Mouse (Mus musculus) sigmoid colon, adult 10 weeks (tissue): Measurements from ENCODE around the gene Selenot. TPM values are rescaled to one million over a fixed set of nuclear protein-coding genes. Genes with fewer than 3 reads are reported as not detected.

Source experiments
- polyA plus RNA-seq: library from polyadenylated mRNA; stranded (reverse); fragments of 350-450 nt; fragmentation: Illumina TruSeq; extraction: RNeasy Lipid Tissue Mini Kit (QIAGEN cat#74804); gene quantifications from one replicate; pipeline ENCODE4 v1.2.3, GENCODE M21; 2014; ENCODE audit warnings: low read depth, low replicate concordance

The Selenot gene
- polyA plus RNA-seq = 413 TPM

DNA sequence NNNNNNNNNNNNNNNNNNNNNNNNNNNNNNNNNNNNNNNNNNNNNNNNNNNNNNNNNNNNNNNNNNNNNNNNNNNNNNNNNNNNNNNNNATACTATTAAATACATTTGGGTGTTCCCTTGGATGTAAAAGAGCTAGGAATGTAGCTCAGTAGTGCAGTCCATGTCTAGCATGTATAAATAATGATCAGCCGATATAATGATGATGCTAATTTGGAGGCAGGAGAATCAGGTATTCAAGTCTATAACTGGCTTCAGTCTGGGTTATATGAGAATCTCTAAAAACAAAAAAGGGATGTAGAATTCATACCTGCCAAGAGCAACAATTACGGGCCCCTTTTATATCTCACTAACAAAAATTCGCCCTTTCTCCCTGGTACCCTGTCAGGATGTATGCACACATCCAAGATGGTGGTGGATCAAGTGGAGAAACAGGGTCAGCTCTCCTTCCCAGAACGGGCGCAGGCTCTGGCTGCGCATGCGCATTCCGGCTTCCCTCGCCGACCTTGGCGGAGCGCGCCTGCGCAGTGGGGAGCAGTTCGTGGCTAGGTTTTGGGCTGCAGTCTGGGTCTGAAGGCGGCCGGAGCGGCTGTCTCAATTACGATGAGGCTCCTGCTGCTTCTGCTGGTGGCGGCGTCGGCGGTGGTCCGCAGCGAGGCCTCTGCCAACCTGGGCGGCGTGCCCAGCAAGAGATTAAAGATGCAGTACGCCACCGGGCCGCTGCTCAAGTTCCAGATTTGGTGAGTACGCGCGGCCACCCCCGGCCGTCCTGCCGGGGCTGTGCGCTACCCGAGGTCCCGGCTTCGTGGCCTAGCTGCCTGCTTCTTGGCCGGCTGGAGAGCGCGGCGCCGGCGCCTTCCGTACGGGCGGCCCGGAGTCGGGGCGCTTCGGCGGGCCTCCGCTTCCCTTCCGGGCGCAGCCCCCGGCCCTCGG is at the start of gene Selenot:
Gene Selenot, plus strand, starts transcription at position 500 of the 930 bp plus-strand sequence.

DNA sequence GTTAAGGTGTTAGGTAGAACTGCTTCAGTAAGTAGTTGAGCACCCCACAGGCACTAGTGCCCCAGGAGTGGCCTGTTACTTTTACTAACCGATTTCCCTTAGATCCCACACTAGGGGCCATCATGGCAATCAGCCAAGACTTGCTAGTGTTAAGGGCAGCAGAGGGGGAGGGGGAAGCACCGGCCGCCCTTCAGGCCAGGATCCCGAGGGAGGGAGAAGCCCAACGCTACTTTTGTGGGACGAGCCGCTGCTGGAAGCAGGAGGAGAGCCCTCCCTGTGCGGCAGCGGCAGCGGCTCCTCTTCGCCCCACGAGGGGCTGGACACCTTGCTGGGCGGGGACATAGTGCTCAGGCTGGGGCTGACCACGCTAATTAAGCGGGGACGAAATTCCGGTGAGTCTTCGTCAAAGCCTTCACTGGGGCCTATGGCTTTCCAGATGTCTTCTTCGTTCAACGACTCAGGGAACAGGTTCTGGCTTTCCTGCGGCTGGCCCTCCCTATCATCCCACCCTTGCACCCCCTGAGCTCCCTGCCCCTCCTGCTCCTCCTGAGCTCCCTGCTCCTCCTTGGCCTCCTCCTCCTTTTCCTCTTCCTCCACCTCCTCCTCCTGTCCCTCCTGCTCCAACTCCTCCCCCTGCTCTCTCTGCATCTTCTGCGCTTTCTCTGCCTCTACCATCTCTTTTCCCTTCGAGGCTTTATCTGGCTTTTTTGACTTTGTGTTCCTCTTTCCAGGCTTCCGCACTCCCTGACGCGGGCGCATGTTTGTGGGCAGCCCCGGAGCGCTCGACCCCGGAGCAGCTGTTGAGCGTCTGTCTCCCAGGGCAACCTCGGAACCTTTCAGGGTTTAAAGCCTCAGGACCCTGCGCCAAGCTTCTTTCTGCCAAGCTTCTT is 60.2 kb downstream of the Selenot start, which contains the start of gene Erich6:
Gene Erich6, minus strand, starts transcription at position 802 of the 890 bp plus-strand sequence.

Other genes with a start within 250 kb of the Selenot start
- gene Tsc22d2, start 161.9 kb upstream of the Selenot start, polyA plus RNA-seq = 34.8 TPM
- gene Eif2a, start 50.8 kb upstream of the Selenot start, polyA plus RNA-seq = 248 TPM
- 350 TPM for gene Serp1, start 50.7 kb upstream of the Selenot start, polyA plus RNA-seq
- not detected for gene Erich6, start 60.6 kb downstream of the Selenot start, polyA plus RNA-seq
- gene Siah2, start 115.8 kb downstream of the Selenot start, polyA plus RNA-seq = 4.6 TPM
- not detected for gene Mindy4b-ps, start 245.7 kb downstream of the Selenot start, polyA plus RNA-seq